In genomic region chr3:152346633-152347141, GRCm38 (mm10) we compare ENCODE assay signal across 8 mouse cellular contexts. TPM values are rescaled to one million over a fixed set of nuclear protein-coding genes. Genes with fewer than 3 reads are reported as not detected.
DNase-seq lines count a peak whose midpoint lies in the region; ATAC-seq and TF ChIP-seq lines count a peak whose summit lies in the region.

No protein-coding gene starts in this region.

- peak; percentile 14 for ATAC-seq in granulocyte monocyte progenitor cell, adult 5-6 weeks (replicated peaks; ENCODE audit: poor library complexity, severe bottlenecking)
- ATAC-seq in lung, embryonic 14.5 days (ENCODE audit: insufficient read depth): peak; percentile 13; the same call in 1 of the 2 replicates

- no peak for DNase-seq in heart, adult 2 months
- no peak for DNase-seq in heart, adult 11 months
- peak; percentile 45 for DNase-seq in MN1 (ENCODE audit: low spot score)
- peak; percentile 55 for DNase-seq in embryo, embryonic 11 days
- DNase-seq in kidney, adult 9 months: peak; percentile 50
- peak; percentile 70 for DNase-seq in lung, embryonic 14.5 days
- peak; percentile 52 to 67 for DNase-seq in right cerebral cortex, postnatal 10 days (ENCODE audit: low spot score in 2 of 2)

- H3K27ac ChIP-seq in heart, adult 2 months: peak overlapping the region; percentile 75
- H3K27ac ChIP-seq in lung, embryonic 14.5 days (ENCODE audit: low read depth): peak overlapping the region; percentile 76

- H3K36me3 ChIP-seq in heart, adult 2 months (ENCODE audit: control insufficient read depth, insufficient read depth, low read length): peaks cover 5% of the 10 kb centered on the region; the same call in 1 of the 2 replicates
- no peaks in the 10 kb centered on the region for H3K36me3 ChIP-seq in lung, embryonic 14.5 days (ENCODE audit: insufficient read depth)

- peaks cover 11% of the 10 kb centered on the region for H3K4me1 ChIP-seq in heart, adult 2 months (ENCODE audit: control insufficient read depth, insufficient read depth, low read length)
- H3K4me1 ChIP-seq in lung, embryonic 14.5 days (ENCODE audit: insufficient read depth): peaks cover 4% of the 10 kb centered on the region; the same call in 1 of the 2 replicates

- peak overlapping the region; percentile 75 for H3K4me2 ChIP-seq in lung, embryonic 14.5 days

- peaks cover 11% of the 10 kb centered on the region for H3K79me2 ChIP-seq in heart, adult 2 months (replicated peaks; ENCODE audit: control insufficient read depth, insufficient read depth, low read length)

- WGBS in heart, adult 2 months: 2% methylated on average over 44 of the region's 54 CpGs
- under 1% methylated on average over 50 of the region's 54 CpGs for WGBS in lung, embryonic 14.5 days

- no peak for TF ChIP-seq POLR2A in heart, adult 2 months (IDR thresholded peaks at IDR 0.05; ENCODE audit: insufficient read depth, low read depth, low read length)

- H3K4me3 ChIP-seq in heart, adult 2 months: peak overlapping the region; percentile 60
- peak overlapping the region; percentile 73 for H3K4me3 ChIP-seq in lung, embryonic 14.5 days (ENCODE audit: low read depth, low read length)

- no peak for TF ChIP-seq CTCF in heart, adult 2 months (IDR thresholded peaks at IDR 0.05)
- TF ChIP-seq CTCF in lung, embryonic 14.5 days (IDR thresholded peaks at IDR 0.05; ENCODE audit: low read depth): no peak

- H3K9me3 ChIP-seq in lung, embryonic 14.5 days (ENCODE audit: low read depth, low read length): no peaks in the 10 kb centered on the region

- TF ChIP-seq EP300 in heart, adult 2 months (IDR thresholded peaks at IDR 0.05; ENCODE audit: insufficient read depth, low read depth, low read length): no peak

- peak overlapping the region; percentile 84 for H3K9ac ChIP-seq in heart, adult 2 months (ENCODE audit: low read depth, low read length)
- peak overlapping the region; percentile 86 for H3K9ac ChIP-seq in lung, embryonic 14.5 days

- intact Hi-C loops in heart, adult 2 months (cut with DNase I): loop anchor here (10.0 kb wide), 1 partner anchor 368 kb away; the partner anchor contains the start of gene Pigk

- H3K27me3 ChIP-seq in heart, adult 2 months (ENCODE audit: control insufficient read depth, insufficient read depth, low read length): no peaks in the 10 kb centered on the region
- no peaks in the 10 kb centered on the region for H3K27me3 ChIP-seq in lung, embryonic 14.5 days (ENCODE audit: insufficient read depth, low read length)

RNA-seq across cellular contexts. Expression of gene Usp33, which starts 0.4 kb away (rescaled TPM):
- total RNA-seq in heart, adult 2 months (2021): 10 to 100 TPM; 23.1 to 24.3 TPM
- polyA plus RNA-seq in heart, adult 2 months (2012; rRNA removed): 9.0 and 19.6 TPM in 2 replicates
- total RNA-seq in granulocyte monocyte progenitor cell, adult 5-6 weeks (2014; fragmentation: Nextera tagmentation): 24.7 and 25.8 TPM in 2 replicates
- total RNA-seq in granulocyte monocyte progenitor cell, adult 5-6 weeks (2017): 48.4 and 49.6 TPM in 2 replicates
- 57.4 and 59.0 TPM in 2 replicates for polyA plus RNA-seq in lung, embryonic 14.5 days (2014; fragmentation: Nextera tagmentation; extraction: Ambion mirVana)

RNA-seq across cellular contexts. Expression of gene Miga1, which starts 6.5 kb away (rescaled TPM):
- 10 to 100 TPM; 11.0 to 12.6 TPM for total RNA-seq in heart, adult 2 months (2021)
- polyA plus RNA-seq in heart, adult 2 months (2012; rRNA removed): 4.2 and 10.2 TPM in 2 replicates
- total RNA-seq in granulocyte monocyte progenitor cell, adult 5-6 weeks (2014; fragmentation: Nextera tagmentation): 23.8 and 33.7 TPM in 2 replicates
- total RNA-seq in granulocyte monocyte progenitor cell, adult 5-6 weeks (2017): 16.6 and 21.3 TPM in 2 replicates
- 18.1 and 20.3 TPM in 2 replicates for polyA plus RNA-seq in lung, embryonic 14.5 days (2014; fragmentation: Nextera tagmentation; extraction: Ambion mirVana)

RNA-seq across cellular contexts. Expression of gene Zzz3, which starts 48.6 kb away (rescaled TPM):
- 10 to 100 TPM; 20.8 to 23.1 TPM for total RNA-seq in heart, adult 2 months (2021)
- polyA plus RNA-seq in heart, adult 2 months (2012; rRNA removed): 10.4 and 16.6 TPM in 2 replicates
- total RNA-seq in granulocyte monocyte progenitor cell, adult 5-6 weeks (2014; fragmentation: Nextera tagmentation): 40.1 and 47.2 TPM in 2 replicates
- total RNA-seq in granulocyte monocyte progenitor cell, adult 5-6 weeks (2017): 57.0 and 58.4 TPM in 2 replicates
- 68.6 and 72.3 TPM in 2 replicates for polyA plus RNA-seq in lung, embryonic 14.5 days (2014; fragmentation: Nextera tagmentation; extraction: Ambion mirVana)

Comparison
In these comparisons a context has a peak if more than half of its experiments do, and no peak if none do; other contexts are left out.
1. DNase-seq: peak in MN1 (single experiment), embryo, embryonic 11 days (single experiment), kidney, adult 9 months (single experiment), lung, embryonic 14.5 days (single experiment) and right cerebral cortex, postnatal 10 days (2 of 2); none in heart, adult 2 months (0 of 2) and heart, adult 11 months (single experiment).